Mouse (Mus musculus): ENCODE results near the gene Hephl1.

Hephl1 gene

DNA sequence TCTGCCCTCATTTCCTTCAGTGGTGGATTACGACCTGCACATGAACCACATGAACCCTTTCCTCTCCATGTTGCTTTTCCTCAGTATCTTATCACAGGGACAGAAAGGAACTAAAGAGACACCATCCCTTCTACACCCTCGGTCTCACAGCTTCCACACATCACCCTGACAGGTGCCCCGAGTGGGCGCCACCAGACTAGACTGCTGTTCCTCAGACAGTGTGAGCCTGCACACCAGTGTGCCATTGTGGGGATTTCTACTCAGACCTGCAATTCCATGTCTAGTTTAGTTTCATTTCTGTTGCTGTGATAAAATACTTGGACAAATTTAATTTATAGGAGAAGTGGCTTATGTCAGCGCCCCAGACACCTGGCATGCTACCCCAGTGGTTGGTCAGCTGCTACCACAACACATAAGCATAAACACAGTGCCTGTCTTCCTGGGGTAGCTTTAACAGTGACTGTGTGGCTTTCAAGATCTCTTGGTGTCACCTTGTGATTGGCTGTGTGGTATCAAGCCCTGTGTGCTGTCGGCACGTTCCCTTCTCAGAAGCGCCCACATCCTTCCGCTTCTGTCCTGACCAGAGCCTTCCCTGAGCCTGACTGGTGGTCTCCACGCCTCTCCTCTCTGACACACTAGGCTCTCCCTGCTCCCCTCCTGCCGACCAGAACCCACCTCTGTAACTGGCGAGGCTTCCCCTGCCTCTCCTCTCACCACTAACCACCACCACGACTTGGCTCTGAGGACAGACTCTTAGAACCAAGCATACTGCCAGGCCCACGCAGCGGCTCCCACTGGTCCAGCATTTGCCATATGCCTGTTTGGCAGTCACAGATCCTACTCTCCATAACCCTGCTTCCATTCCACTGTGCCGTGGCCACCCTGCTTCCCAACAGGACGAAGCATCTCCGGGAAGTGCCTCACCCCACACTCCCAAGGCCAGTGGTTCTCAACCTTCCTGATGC is 93.8 kb downstream of the Hephl1 start:
- DNase-seq (ENCODE audit: low spot score), result no peak

- DNase-seq (ENCODE audit: low spot score), result peak; percentile 57
These were observed 96.5 kb downstream of the Hephl1 start for GRCm38 (mm10) chr9:15015223-15015956.

DNA sequence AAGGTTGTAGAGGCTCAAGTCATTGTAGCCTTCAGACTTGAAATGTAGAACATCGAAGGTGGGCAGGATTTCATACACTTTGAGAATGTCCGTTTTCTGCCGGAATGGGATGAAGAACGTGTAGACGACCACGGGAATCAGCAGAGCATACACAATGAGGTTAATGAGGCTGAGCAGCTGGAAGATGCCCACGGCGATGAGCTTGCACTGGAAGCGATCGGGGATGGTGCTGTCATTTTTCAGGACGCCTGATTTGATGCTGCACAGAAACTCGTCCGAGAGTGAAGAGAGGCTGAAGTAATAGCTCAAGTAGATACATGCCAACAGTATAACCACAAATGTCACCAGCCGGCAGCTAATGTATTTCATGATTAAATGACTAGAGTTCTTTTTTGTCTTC is 104.3 kb downstream of the Hephl1 start:
- no peak for DNase-seq (ENCODE audit: low spot score)

GRCm38 (mm10) chr9:15004298-15004685 is 107.6 kb downstream of the Hephl1 start:
- DNase-seq (ENCODE audit: low spot score), result no peak

DNA sequence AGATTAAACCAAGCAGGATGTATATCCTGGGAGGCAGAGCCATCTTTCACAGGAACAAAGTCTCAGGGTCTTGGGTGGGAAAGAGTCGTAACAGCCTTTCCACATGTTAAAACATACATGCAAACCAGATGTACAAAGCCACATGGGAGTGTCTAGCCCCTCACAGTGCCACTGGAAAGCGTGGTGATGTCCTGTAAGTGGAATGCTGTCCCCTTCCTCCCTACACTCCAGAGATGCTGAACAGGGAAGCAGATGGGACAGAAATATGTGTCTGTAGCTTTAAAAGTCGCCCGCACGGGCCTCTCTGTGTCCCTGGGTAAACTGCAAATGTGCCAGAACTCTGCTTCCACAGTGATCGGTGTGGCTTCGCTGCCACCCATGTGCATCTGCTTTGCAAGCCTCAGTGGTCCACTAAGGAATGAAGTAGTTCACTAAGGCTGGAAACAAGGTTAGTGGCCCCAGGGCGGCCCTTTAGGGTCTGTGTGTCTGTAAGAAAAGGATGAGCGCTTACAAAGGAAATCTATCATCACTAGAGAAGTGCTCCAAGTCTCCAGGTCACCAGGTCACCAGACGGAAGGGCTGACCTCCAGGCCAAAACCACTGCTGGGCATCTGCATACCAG is 108.1 kb downstream of the Hephl1 start:
- DNase-seq (ENCODE audit: low spot score), result no peak

- DNase-seq (ENCODE audit: low spot score), result no peak
These were observed 108.8 kb downstream of the Hephl1 start for GRCm38 (mm10) chr9:15002995-15003613.
